Mouse (Mus musculus) layer of hippocampus, adult 8-10 months (tissue): ENCODE data around the gene Tmod1. TPM values are rescaled to one million over a fixed set of nuclear protein-coding genes. Genes with fewer than 3 reads are reported as not detected.
A peak's percentile ranks its signal among the peaks of the same experiment; 100 is the strongest.

Source experiments
- DNase-seq, 2 experiments: peaks; one replicate each; pipeline ENCODE4 v3.0.0; 2022; ENCODE audit warnings: low spot score in 2 of 2
- total RNA-seq, 4 experiments: library from RNA; stranded (reverse); gene quantifications; 2 replicates each; pipeline ENCODE4 v1.2.4; 2022

Gene Tmod1
- 10 to 100 TPM; 22.4 to 30.0 (median 28.9) TPM for total RNA-seq

GRCm38 (mm10) chr4:46038892-46039751 lies at the start of gene Tmod1:
Tmod1 (plus strand) TSS chr4:46038935.
- DNase-seq, result peak in 1 of 2 experiments; percentile 49

- DNase-seq, result no peak
Observed at GRCm38 (mm10) chr4:45990427-45991135, 48.2 kb upstream of the Tmod1 start.

- peak; percentile 72 to 73 for DNase-seq
Observed at GRCm38 (mm10) chr4:45998536-45998935, 40.2 kb upstream of the Tmod1 start.

- no peak for DNase-seq
Observed at GRCm38 (mm10) chr4:46008142-46008793, 30.5 kb upstream of the Tmod1 start.

GRCm38 (mm10) chr4:46011698-46012097 lies 27.0 kb upstream of the Tmod1 start:
- no peak for DNase-seq

GRCm38 (mm10) chr4:46015605-46016004 lies 23.1 kb upstream of the Tmod1 start:
- DNase-seq, result no peak

GRCm38 (mm10) chr4:46023021-46023481 lies 15.7 kb upstream of the Tmod1 start:
- no peak for DNase-seq

- peak in 1 of 2 experiments; percentile 29 for DNase-seq
Observed at GRCm38 (mm10) chr4:46025893-46026292, 12.8 kb upstream of the Tmod1 start.

GRCm38 (mm10) chr4:46028224-46028623 lies 10.5 kb upstream of the Tmod1 start:
- DNase-seq, result no peak

- DNase-seq, result no peak
Observed at GRCm38 (mm10) chr4:46028781-46029180, 10.0 kb upstream of the Tmod1 start.

- no peak for DNase-seq
Observed at GRCm38 (mm10) chr4:46029552-46029951, 9.2 kb upstream of the Tmod1 start.

- no peak for DNase-seq
Observed at GRCm38 (mm10) chr4:46032448-46032847, 6.3 kb upstream of the Tmod1 start.

GRCm38 (mm10) chr4:46033197-46033596 lies 5.5 kb upstream of the Tmod1 start:
- DNase-seq, result no peak

- no peak for DNase-seq
Observed at GRCm38 (mm10) chr4:46038591-46038891, 194 bp upstream of the Tmod1 start.

- DNase-seq, result no peak
Observed at GRCm38 (mm10) chr4:46039899-46040298, 1.2 kb downstream of the Tmod1 start.

GRCm38 (mm10) chr4:46040594-46041192 lies 2.0 kb downstream of the Tmod1 start:
- no peak for DNase-seq

GRCm38 (mm10) chr4:46041761-46042504 lies 3.2 kb downstream of the Tmod1 start:
- DNase-seq, result no peak

- no peak for DNase-seq
Observed at GRCm38 (mm10) chr4:46042505-46042850, 3.7 kb downstream of the Tmod1 start.

GRCm38 (mm10) chr4:46043361-46043760 lies 4.6 kb downstream of the Tmod1 start:
- no peak for DNase-seq

GRCm38 (mm10) chr4:46047971-46048370 lies 9.2 kb downstream of the Tmod1 start:
- no peak for DNase-seq

- no peak for DNase-seq
Observed at GRCm38 (mm10) chr4:46048418-46048817, 9.7 kb downstream of the Tmod1 start.
